Mouse (Mus musculus): ENCODE results near the gene Capn10. TPM values are rescaled to one million over a fixed set of nuclear protein-coding genes. Genes with fewer than 3 reads are reported as not detected.
"Not testable (repeated sequence)": the region's sequence is repeated elsewhere in the genome, so short reads cannot be mapped to it uniquely, and the experiment has no call there.

The Capn10 gene
- polyA plus RNA-seq, 1 experiment = 29.0 TPM

DNA sequence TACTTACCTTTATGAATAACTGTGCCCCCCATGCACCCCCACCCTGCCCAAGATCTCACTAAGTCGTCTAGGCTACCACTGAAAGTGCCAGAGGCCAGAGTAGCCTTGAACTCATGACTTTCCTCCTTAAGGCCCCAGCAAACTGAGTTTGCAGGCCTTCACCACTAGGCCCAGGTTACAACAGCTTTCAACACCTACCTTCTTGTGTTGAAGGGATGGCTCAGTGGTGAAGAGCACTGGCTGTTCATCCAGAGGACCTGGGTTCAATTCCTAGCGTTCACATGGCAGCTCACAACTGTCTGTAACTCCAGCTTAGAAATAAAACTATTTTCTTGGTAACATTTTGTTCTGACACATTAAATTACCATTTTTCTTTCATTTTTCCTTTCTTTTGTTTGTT is 19.5 kb downstream of the Capn10 start:
- peaks cover 3% of the 10 kb centered on the region for H3K36me3 ChIP-seq (ENCODE audit: control insufficient read depth, insufficient read depth, low read length)
- no peaks in the 10 kb centered on the region for H3K27me3 ChIP-seq (ENCODE audit: control insufficient read depth, insufficient read depth, low read length)
- no peak for TF ChIP-seq POLR2A (IDR thresholded peaks at IDR 0.05; ENCODE audit: low read depth, low read length)
- no peak for TF ChIP-seq CTCF (IDR thresholded peaks at IDR 0.05; ENCODE audit: extremely low read depth, insufficient read length, insufficient replicate concordance, low read depth, low read length)
- no peak overlapping the region for H3K4me3 ChIP-seq (ENCODE audit: low read depth, low read length)
- WGBS = 59% methylated on average over 2 of the region's 2 CpGs
- peaks cover 7% of the 10 kb centered on the region; the same call in 1 of the 2 replicates for H3K4me1 ChIP-seq (ENCODE audit: control insufficient read depth, insufficient read depth, insufficient read length, low read length)
- H3K27ac ChIP-seq (ENCODE audit: insufficient read depth, low read depth, low read length) = no peak overlapping the region

DNA sequence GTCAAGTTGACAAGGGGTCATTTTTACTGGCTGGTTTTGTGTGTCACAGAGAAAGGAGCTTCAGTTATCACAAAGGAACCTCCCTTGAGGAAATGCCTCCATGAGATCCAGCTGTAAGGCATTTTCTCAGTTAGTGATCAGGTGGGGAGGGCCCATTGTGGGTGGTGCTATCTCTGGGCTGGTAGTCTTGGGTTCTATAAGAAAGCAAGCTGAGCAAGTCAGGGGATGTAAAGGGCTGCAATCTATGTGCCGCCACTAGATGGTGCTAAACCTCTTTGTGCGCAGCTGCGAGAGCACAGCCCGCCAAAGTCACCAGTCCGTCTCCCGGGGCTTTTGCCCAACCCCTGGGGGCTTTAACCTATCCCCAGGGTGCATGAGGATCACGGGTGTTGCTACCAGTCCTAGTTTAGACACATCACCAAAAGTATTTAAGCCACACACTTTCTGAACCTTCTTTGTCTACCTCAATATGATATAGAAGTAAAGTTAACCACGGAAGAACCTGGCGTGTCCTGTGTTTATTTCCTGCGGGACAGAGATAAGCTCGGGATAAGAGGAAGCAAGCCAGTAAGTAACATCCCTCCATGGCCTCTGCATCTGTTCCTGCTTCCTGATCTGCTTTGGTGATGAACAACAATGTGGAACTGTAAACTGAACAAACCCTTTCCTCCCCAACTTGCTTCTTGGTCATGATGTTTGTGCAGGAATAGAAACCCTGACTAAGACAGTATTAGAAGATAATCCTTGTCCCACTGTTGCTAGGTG is 22.6 kb downstream of the Capn10 start:
- H3K27me3 ChIP-seq (ENCODE audit: control insufficient read depth, insufficient read depth, low read length); H3K36me3 ChIP-seq (ENCODE audit: control insufficient read depth, insufficient read depth, low read length); H3K4me3 ChIP-seq (ENCODE audit: low read depth, low read length); H3K4me1 ChIP-seq (ENCODE audit: control insufficient read depth, insufficient read depth, insufficient read length, low read length); H3K27ac ChIP-seq (ENCODE audit: insufficient read depth, low read depth, low read length): not testable (repeated sequence)
- peak; percentile 37; the same call in 1 of the 2 replicates for TF ChIP-seq CTCF (IDR thresholded peaks at IDR 0.05; ENCODE audit: extremely low read depth, insufficient read length, insufficient replicate concordance, low read depth, low read length)
- 4% methylated on average over 11 of the region's 11 CpGs for WGBS

DNA sequence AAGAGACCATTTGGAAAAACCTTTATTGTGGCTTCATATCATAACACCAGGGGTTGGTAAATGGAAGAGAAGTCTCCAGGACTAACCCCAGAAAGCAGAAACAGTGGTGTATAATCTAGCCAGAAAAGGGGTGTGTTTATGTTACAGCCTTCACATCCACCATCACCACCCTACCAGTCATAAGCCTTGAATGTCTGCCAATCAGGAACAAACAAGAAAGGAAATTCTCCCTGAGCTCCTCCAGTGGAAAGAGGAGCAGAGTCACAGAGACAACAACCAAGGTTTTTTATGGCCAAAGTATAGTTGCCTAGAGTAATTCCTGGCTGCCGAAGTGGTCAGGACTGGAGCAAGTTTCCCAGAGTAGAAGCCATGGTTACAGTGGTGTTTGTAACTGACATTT is 24.8 kb downstream of the Capn10 start:
- no peak overlapping the region for H3K4me3 ChIP-seq (ENCODE audit: low read depth, low read length)
- H3K27ac ChIP-seq (ENCODE audit: insufficient read depth, low read depth, low read length) = no peak overlapping the region
- peaks cover 12% of the 10 kb centered on the region for H3K36me3 ChIP-seq (ENCODE audit: control insufficient read depth, insufficient read depth, low read length)
- TF ChIP-seq POLR2A (IDR thresholded peaks at IDR 0.05; ENCODE audit: low read depth, low read length) (no peak), CTCF (IDR thresholded peaks at IDR 0.05; ENCODE audit: extremely low read depth, insufficient read length, insufficient replicate concordance, low read depth, low read length) (no peak)
- no peaks in the 10 kb centered on the region for H3K4me1 ChIP-seq (ENCODE audit: control insufficient read depth, insufficient read depth, insufficient read length, low read length)
- WGBS = 33% methylated on average over 1 of the region's 1 CpGs
- H3K27me3 ChIP-seq (ENCODE audit: control insufficient read depth, insufficient read depth, low read length) = no peaks in the 10 kb centered on the region

DNA sequence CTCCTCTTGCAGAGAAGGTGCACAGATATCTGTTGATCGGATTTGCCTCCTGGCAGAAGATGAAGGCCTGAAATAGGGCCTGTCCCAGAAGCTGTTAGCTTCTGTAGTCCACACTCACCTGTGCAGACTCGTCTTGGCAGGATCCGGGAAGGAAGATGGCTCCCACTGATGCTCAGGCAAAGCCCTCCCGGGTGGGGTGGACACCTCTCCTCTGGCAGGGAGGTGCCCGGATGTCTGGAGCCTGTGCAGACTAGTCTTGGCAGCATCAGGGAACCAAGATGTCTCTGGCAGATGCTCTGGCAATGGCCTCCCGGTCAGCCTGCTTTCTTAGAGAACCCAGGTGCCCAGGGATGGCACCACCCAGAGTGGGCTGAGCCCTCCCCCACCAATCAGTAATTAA is 36.6 kb downstream of the Capn10 start:
- H3K36me3 ChIP-seq (ENCODE audit: control insufficient read depth, insufficient read depth, low read length); H3K4me1 ChIP-seq (ENCODE audit: control insufficient read depth, insufficient read depth, insufficient read length, low read length); H3K27ac ChIP-seq (ENCODE audit: insufficient read depth, low read depth, low read length); H3K4me3 ChIP-seq (ENCODE audit: low read depth, low read length); H3K27me3 ChIP-seq (ENCODE audit: control insufficient read depth, insufficient read depth, low read length): not testable (repeated sequence)
- 92% methylated on average over 6 of the region's 6 CpGs for WGBS

DNA sequence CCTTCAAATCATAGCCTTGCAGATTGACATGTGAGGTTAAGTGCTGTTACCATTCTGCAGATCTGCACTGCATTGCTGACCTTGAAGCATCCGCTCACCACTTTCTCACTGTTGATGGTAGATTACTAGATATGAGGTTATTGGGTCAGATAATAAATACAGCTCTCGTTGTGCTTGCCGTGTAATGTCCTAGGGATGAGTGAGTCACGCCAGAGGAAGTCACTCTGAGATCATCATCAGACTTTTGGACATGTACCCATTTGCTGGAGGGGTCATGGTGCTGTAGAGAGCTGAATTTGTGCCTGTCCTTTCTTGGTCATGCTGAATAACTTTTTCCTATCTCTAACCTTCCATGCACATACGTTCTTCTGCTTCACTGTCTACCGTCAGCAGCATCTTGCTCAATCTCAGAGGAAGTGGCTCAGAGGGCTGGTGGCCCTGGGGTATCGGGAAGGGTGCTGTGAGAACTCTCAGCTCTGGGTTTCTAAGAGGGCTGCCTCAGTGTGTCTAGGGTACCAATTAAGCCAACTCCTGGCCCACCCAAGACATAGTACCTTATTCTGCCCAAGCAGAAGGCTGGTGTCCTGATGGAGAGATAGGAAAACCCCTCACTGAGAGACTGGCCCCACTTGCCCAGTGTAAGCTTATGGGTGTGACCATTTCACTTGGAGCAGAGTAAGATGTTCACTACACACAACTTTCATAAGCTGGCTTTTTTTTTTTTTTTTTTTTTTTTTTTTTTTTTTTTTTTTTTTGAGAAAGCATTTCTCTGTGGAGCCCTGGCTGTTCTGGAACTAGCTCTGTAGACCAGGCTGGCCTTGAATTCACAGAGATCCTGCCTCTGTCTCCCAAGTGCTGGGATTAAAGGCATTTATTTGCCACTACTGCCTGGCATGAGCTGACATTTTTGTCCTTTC is 38.0 kb downstream of the Capn10 start:
- 0 out of 2 replicates have a peak, but pooled peaks cover 3% of the 10 kb centered on the region for H3K36me3 ChIP-seq (ENCODE audit: control insufficient read depth, insufficient read depth, low read length)
- WGBS = 78% methylated on average over 7 of the region's 7 CpGs
- H3K27ac ChIP-seq (ENCODE audit: insufficient read depth, low read depth, low read length) = no peak overlapping the region
- no peak overlapping the region for H3K4me3 ChIP-seq (ENCODE audit: low read depth, low read length)
- no peaks in the 10 kb centered on the region for H3K4me1 ChIP-seq (ENCODE audit: control insufficient read depth, insufficient read depth, insufficient read length, low read length)
- TF ChIP-seq CTCF (IDR thresholded peaks at IDR 0.05; ENCODE audit: extremely low read depth, insufficient read length, insufficient replicate concordance, low read depth, low read length) (no peak), POLR2A (IDR thresholded peaks at IDR 0.05; ENCODE audit: low read depth, low read length) (no peak)
- no peaks in the 10 kb centered on the region for H3K27me3 ChIP-seq (ENCODE audit: control insufficient read depth, insufficient read depth, low read length)

DNA sequence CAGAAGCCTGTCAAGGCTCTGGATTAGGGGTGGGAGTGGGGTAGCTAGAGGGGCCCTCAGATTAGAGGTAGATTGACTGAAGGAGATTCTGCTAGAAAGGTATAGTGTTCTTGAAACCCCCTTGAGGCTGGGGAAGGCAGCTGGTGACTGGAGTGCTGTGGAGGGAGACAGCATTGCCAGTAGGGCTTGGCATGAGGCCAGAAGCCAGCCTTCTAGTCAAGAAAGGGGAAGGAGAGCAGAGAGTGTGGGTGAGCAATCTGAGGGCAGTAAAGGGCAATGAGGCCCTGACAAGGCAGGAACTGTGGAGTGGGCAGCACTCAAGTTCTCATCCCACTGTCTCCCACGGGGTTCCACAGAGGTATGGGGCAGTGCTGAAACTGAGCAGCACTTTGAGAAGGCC is 38.7 kb downstream of the Capn10 start:
- no peaks in the 10 kb centered on the region for H3K4me1 ChIP-seq (ENCODE audit: control insufficient read depth, insufficient read depth, insufficient read length, low read length)
- TF ChIP-seq CTCF (IDR thresholded peaks at IDR 0.05; ENCODE audit: extremely low read depth, insufficient read length, insufficient replicate concordance, low read depth, low read length) = no peak
- no peak overlapping the region for H3K4me3 ChIP-seq (ENCODE audit: low read depth, low read length)
- no peak overlapping the region for H3K27ac ChIP-seq (ENCODE audit: insufficient read depth, low read depth, low read length)
- H3K36me3 ChIP-seq (ENCODE audit: control insufficient read depth, insufficient read depth, low read length) = 0 out of 2 replicates have a peak, but pooled peaks cover 3% of the 10 kb centered on the region
- no peaks in the 10 kb centered on the region for H3K27me3 ChIP-seq (ENCODE audit: control insufficient read depth, insufficient read depth, low read length)
- whole genome bisulfite sequencing = 47% methylated on average over 1 of the region's 1 CpGs

DNA sequence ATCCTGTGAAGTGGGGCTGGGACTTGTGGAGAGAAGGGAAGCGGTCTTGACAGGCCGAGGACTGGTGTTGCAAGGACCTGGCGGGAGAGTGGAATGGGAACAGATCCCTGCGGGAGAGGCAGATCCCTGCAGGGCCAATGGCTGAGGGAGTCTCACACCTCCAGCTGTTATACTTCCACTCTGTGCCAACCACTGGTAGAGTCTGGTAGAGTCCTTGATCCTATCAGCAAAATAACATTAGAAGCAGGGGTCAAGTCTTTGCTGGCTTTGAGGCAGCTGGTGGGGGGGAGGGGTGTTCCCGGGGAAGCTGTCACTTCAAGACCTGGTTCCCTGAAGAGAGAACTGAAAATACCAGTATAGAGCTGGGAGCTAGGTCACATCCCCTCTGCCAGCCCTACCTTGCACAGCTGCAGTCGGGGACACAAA is 42.0 kb downstream of the Capn10 start:
- Histone ChIP-seq H3K4me3 (ENCODE audit: low read depth, low read length) (no peak overlapping the region), H3K4me1 (ENCODE audit: control insufficient read depth, insufficient read depth, insufficient read length, low read length) (no peaks in the 10 kb centered on the region), H3K36me3 (ENCODE audit: control insufficient read depth, insufficient read depth, low read length) (0 out of 2 replicates have a peak, but pooled peaks cover 3% of the 10 kb centered on the region), H3K27me3 (ENCODE audit: control insufficient read depth, insufficient read depth, low read length) (no peaks in the 10 kb centered on the region), H3K27ac (ENCODE audit: insufficient read depth, low read depth, low read length) (no peak overlapping the region)
- WGBS = 66% methylated on average over 6 of the region's 6 CpGs
- TF ChIP-seq POLR2A (IDR thresholded peaks at IDR 0.05; ENCODE audit: low read depth, low read length) (no peak), CTCF (IDR thresholded peaks at IDR 0.05; ENCODE audit: extremely low read depth, insufficient read length, insufficient replicate concordance, low read depth, low read length) (no peak)

Measured in small intestine, adult 2 months (tissue).